Mouse (Mus musculus): ENCODE results near the gene Matn1. TPM values are rescaled to one million over a fixed set of nuclear protein-coding genes. Genes with fewer than 3 reads are reported as not detected.

The Matn1 gene
- polyA plus RNA-seq, 1 experiment from 2014 or later: 0.23 TPM

DNA sequence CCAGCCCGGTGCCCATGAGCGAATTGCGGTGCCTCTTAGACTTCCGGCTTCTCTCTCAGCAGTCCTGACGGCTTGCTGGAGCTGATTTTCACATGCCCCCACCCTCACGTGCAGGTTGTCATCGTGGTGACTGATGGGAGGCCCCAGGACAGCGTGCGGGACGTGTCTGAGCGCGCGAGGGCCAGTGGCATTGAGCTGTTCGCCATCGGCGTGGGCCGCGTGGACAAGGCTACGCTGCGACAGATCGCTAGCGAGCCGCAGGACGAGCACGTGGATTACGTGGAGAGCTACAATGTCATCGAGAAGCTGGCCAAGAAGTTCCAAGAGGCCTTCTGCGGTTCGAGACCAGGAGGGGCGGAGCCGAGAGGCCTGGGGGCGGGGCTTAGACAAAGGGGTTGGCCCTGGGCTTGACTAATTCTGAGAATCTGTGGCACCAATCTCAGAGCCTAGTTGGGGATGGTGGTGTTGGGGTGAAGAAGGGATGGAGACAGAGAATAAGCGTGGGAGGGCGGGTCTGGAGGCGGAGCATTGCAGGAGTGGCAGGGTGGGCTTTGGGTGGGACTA lies 5.7 kb downstream of the Matn1 start:
- no peak overlapping the region for H3K27ac ChIP-seq (replicated peaks)
- H3K9me3 ChIP-seq (replicated peaks): no peaks in the 10 kb centered on the region
- H3K4me1 ChIP-seq (replicated peaks): no peaks in the 10 kb centered on the region
- ATAC-seq (ENCODE audit: insufficient read depth): no peak
- no peak overlapping the region for H3K4me3 ChIP-seq (replicated peaks)
- 72% methylated on average over 35 of the region's 35 CpGs for WGBS (ENCODE audit: insufficient replicate concordance)
- no peak overlapping the region for H3K9ac ChIP-seq
- H3K27me3 ChIP-seq: peaks cover 10% of the 10 kb centered on the region; the same call in 1 of the 2 replicates
- no peak overlapping the region for H3K4me2 ChIP-seq
- no peaks in the 10 kb centered on the region for H3K36me3 ChIP-seq (replicated peaks)

GRCm38 (mm10) chr4:130952531-130952930 lies 8.3 kb downstream of the Matn1 start:
- Histone ChIP-seq H3K27me3 (peaks cover 5% of the 10 kb centered on the region; the same call in 1 of the 2 replicates), H3K9ac (no peak overlapping the region), H3K4me1 (replicated peaks) (no peaks in the 10 kb centered on the region), H3K4me3 (replicated peaks) (no peak overlapping the region), H3K9me3 (replicated peaks) (no peaks in the 10 kb centered on the region), H3K4me2 (no peak overlapping the region), H3K36me3 (replicated peaks) (no peaks in the 10 kb centered on the region), H3K27ac (replicated peaks) (no peak overlapping the region)
- 25% methylated on average over 17 of the region's 17 CpGs for WGBS (ENCODE audit: insufficient replicate concordance)
- ATAC-seq (ENCODE audit: insufficient read depth): no peak

DNA sequence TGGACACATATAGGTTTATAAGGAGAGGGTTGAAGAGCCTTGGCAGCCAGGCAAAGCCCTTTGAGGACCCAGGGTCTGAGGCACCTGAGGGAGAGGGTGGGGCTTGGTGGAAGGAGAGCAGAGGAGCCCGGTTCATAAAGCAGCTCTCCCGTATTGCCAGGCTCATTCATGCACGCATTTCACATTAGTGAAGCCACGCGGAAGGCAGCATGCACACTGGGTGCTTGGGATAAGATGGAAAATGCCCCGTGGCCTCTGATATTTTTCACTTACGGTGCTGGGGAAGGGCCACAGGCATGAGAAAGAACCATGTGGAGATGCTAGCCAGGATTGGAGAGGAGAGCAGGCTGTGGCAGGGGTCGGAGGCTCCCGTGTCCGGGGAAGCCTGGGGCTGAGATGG lies 13.0 kb downstream of the Matn1 start:
- no peaks in the 10 kb centered on the region for H3K9me3 ChIP-seq (replicated peaks)
- no peak overlapping the region for H3K4me2 ChIP-seq
- H3K27ac ChIP-seq (replicated peaks): no peak overlapping the region
- no peak overlapping the region for H3K4me3 ChIP-seq (replicated peaks)
- H3K27me3 ChIP-seq: peaks cover 5% of the 10 kb centered on the region; the same call in 1 of the 2 replicates
- no peaks in the 10 kb centered on the region for H3K4me1 ChIP-seq (replicated peaks)
- no peak overlapping the region for H3K9ac ChIP-seq
- WGBS (ENCODE audit: insufficient replicate concordance): 70% methylated on average over 10 of the region's 10 CpGs
- no peak for ATAC-seq (ENCODE audit: insufficient read depth)
- no peaks in the 10 kb centered on the region for H3K36me3 ChIP-seq (replicated peaks)

DNA sequence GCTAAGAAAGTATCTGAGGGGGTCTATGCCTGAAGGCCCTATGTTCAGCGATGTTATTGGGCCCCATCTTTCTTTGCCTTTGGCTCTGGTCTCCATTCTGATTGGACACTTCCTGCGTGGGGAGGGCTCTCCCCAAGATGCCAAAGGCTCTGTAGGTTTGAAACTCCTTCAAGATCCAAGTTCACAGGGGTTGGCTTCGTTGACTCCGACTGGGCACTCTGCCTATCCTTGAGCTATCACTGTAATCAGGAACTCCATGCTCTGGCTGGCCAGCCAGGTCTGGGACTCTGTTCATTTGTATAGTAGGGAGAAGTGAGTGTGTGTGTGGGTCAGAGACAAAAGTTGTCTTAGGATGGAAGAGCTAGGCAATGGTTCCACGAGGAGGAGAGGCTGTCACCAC lies 14.6 kb downstream of the Matn1 start:
- H3K4me2 ChIP-seq: no peak overlapping the region
- no peaks in the 10 kb centered on the region for H3K27me3 ChIP-seq
- H3K9me3 ChIP-seq (replicated peaks): no peaks in the 10 kb centered on the region
- no peaks in the 10 kb centered on the region for H3K4me1 ChIP-seq (replicated peaks)
- H3K9ac ChIP-seq: no peak overlapping the region
- H3K4me3 ChIP-seq (replicated peaks): no peak overlapping the region
- no peak for ATAC-seq (ENCODE audit: insufficient read depth)
- 50% methylated on average over 5 of the region's 5 CpGs for WGBS (ENCODE audit: insufficient replicate concordance)
- H3K36me3 ChIP-seq (replicated peaks): no peaks in the 10 kb centered on the region
- H3K27ac ChIP-seq (replicated peaks): no peak overlapping the region

DNA sequence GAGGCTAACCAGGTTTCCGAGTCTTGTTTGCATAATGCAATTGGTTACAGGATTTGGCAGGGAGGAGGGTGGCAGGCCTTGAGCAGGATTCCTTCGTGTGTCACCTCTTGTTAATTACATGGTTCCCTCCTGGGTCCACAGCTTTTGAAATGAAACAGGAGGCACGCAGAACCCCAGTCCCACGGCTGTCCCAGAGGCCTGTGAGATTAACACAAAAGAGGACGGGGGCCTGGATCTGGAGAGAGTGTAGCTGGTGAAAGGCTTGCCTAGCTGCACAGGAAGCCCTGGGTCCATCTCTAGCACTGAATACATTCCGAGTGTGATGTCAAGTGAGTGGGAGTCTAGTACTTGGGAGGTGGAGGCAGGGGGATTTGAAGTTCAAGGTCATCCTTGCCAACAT lies 15.5 kb downstream of the Matn1 start:
- H3K4me2 ChIP-seq: no peak overlapping the region
- no peaks in the 10 kb centered on the region for H3K4me1 ChIP-seq (replicated peaks)
- H3K9me3 ChIP-seq (replicated peaks): no peaks in the 10 kb centered on the region
- H3K4me3 ChIP-seq (replicated peaks): no peak overlapping the region
- H3K36me3 ChIP-seq (replicated peaks): no peaks in the 10 kb centered on the region
- no peak overlapping the region for H3K27ac ChIP-seq (replicated peaks)
- H3K27me3 ChIP-seq: no peaks in the 10 kb centered on the region
- ATAC-seq (ENCODE audit: insufficient read depth): no peak
- H3K9ac ChIP-seq: no peak overlapping the region
- WGBS (ENCODE audit: insufficient replicate concordance): 49% methylated on average over 6 of the region's 6 CpGs

- Histone ChIP-seq H3K4me1 (replicated peaks) (no peaks in the 10 kb centered on the region), H3K27ac (replicated peaks) (no peak overlapping the region), H3K4me2 (no peak overlapping the region), H3K27me3 (no peaks in the 10 kb centered on the region), H3K9me3 (replicated peaks) (no peaks in the 10 kb centered on the region), H3K36me3 (replicated peaks) (no peaks in the 10 kb centered on the region), H3K4me3 (replicated peaks) (no peak overlapping the region), H3K9ac (no peak overlapping the region)
- no peak for ATAC-seq (ENCODE audit: insufficient read depth)
- 19% methylated on average over 9 of the region's 9 CpGs for WGBS (ENCODE audit: insufficient replicate concordance)
Measured at GRCm38 (mm10) chr4:130960118-130960734, 16.0 kb downstream of the Matn1 start.

GRCm38 (mm10) chr4:130971278-130971677 lies 27.1 kb downstream of the Matn1 start:
- 60% methylated on average over 1 of the region's 1 CpGs for WGBS (ENCODE audit: insufficient replicate concordance)

GRCm38 (mm10) chr4:130972421-130972829 lies 28.2 kb downstream of the Matn1 start:
- no peaks in the 10 kb centered on the region for H3K4me1 ChIP-seq (replicated peaks)
- H3K36me3 ChIP-seq (replicated peaks): no peaks in the 10 kb centered on the region
- ATAC-seq (ENCODE audit: insufficient read depth): no peak
- 61% methylated on average over 5 of the region's 5 CpGs for WGBS (ENCODE audit: insufficient replicate concordance)
- H3K27me3 ChIP-seq: no peaks in the 10 kb centered on the region
- no peak overlapping the region for H3K4me2 ChIP-seq
- no peak overlapping the region for H3K27ac ChIP-seq (replicated peaks)
- H3K9me3 ChIP-seq (replicated peaks): no peaks in the 10 kb centered on the region
- H3K4me3 ChIP-seq (replicated peaks): no peak overlapping the region
- H3K9ac ChIP-seq: no peak overlapping the region

More at GRCm38 (mm10) chr4:130971278-130971677, 27.1 kb downstream of the Matn1 start:
- no peak for ATAC-seq (ENCODE audit: insufficient read depth)
- no peaks in the 10 kb centered on the region for H3K4me1 ChIP-seq (replicated peaks)
- no peaks in the 10 kb centered on the region for H3K27me3 ChIP-seq
- H3K4me2 ChIP-seq: no peak overlapping the region
- no peak overlapping the region for H3K9ac ChIP-seq
- no peak overlapping the region for H3K27ac ChIP-seq (replicated peaks)
- H3K9me3 ChIP-seq (replicated peaks): no peaks in the 10 kb centered on the region
- no peak overlapping the region for H3K4me3 ChIP-seq (replicated peaks)
- no peaks in the 10 kb centered on the region for H3K36me3 ChIP-seq (replicated peaks)

DNA sequence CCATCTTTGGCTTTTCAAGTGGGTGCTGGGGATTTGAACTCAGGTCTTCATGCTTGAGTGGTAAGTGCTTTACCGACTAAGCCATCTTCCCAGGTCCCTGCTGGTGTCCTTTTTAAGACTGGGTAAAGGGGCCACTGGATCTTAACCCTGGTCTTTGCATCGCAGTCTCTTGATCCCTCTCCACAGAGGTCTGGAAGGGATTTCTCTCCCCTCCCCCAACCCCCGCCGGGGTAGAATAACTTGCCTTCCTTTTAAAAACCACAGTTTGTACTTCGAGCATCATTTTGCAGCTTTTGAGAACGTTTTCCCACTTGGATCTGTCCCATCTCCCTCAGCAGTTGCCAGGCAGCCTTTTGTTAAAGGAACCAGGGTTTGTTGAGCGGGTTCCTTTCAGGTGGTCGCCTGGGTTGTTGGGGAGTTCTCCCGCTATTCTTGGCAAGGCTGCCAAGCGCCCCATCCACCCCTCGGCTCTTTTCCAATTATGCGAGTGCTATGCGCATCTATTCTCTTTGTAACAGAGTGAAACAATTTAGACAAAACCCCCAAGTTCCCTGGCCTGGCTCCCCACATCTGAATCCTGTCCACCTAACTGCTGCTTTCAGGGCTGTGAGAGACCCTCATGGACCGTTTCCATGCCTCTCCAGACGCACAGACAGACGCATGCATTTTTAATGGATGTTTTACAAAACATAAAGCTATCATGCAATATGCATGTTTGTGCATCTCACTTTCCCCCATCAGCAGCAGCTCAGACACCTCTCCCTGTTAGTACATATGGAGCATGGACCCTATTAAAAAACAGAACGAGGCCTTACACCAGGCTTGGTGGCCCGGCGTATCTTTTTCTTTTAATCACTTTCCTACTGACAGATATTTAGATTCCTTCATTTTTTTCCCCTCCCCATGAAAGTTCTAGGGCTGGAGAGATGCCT lies 29.4 kb downstream of the Matn1 start:
- ATAC-seq (ENCODE audit: insufficient read depth): no peak
- H3K4me2 ChIP-seq: no peak overlapping the region
- 68% methylated on average over 19 of the region's 19 CpGs for WGBS (ENCODE audit: insufficient replicate concordance)

DNA sequence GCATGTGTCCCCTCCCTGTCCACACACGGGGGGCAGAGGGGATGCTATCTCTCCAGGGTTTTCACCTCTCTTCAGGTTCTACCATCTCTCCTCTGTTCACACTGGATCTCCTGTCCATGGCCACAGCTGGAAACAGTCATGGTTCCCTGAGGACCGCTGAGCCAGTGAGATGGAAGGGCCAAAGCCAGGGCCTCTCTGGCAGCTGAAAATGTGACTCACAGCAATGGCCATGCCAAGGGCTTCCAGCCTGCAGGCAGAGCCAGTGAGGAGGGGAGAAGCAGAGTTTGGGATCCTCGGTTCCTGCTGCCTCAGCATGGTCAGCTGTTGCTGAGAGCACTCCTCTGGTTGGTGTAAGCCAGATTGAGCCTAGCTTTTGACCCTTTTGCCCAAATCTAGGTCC lies 34.8 kb downstream of the Matn1 start:
- Histone ChIP-seq H3K4me3 (replicated peaks) (no peak overlapping the region), H3K4me2 (no peak overlapping the region), H3K9ac (no peak overlapping the region), H3K27me3 (no peaks in the 10 kb centered on the region), H3K9me3 (replicated peaks) (no peaks in the 10 kb centered on the region), H3K27ac (replicated peaks) (no peak overlapping the region), H3K36me3 (replicated peaks) (no peaks in the 10 kb centered on the region), H3K4me1 (replicated peaks) (no peaks in the 10 kb centered on the region)
- WGBS (ENCODE audit: insufficient replicate concordance): 51% methylated on average over 3 of the region's 3 CpGs
- no peak for ATAC-seq (ENCODE audit: insufficient read depth)

More for the DNA sequence above, 29.4 kb downstream of the Matn1 start:
- no peaks in the 10 kb centered on the region for H3K27me3 ChIP-seq
- H3K36me3 ChIP-seq (replicated peaks): no peaks in the 10 kb centered on the region
- H3K4me3 ChIP-seq (replicated peaks): no peak overlapping the region
- no peak overlapping the region for H3K27ac ChIP-seq (replicated peaks)
- H3K9ac ChIP-seq: no peak overlapping the region
- no peaks in the 10 kb centered on the region for H3K4me1 ChIP-seq (replicated peaks)
- no peaks in the 10 kb centered on the region for H3K9me3 ChIP-seq (replicated peaks)

DNA sequence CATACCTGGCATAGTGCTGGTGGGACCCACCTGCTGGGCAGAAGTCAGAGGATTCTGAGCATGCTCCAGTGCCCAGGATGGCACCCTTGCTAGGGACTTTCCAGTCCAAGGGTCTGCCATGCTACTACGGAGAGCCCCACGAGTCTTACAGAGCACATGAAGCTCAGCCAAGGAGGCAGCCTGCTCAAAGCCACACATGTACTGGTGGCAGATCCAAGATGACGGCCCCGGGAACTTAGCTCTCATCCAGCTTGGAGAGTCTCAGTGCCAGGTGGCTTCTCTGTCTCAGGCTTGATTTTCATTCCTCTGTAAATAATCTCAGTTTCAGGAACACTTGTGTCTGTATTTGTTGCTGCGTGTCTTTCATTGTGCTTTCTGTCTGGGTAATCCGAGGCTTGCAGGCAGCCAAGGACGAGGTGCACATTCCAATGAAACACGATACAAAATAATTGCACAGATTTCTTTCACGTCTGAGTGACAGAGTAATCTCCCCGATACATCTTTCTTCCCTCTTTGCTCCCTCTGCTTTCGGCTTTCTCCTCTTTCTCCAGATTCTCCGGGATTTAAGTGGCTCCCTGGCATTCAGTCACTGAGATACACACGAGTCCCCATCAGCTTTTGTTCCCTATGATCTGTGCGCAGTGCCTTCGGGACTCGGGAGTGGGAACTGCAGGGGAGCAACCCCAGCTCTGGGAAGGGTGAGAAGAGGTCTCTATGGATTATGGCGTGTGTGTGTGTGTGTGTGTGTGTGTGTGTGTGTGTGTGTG lies 40.4 kb downstream of the Matn1 start:
- H3K27ac ChIP-seq (replicated peaks): no peak overlapping the region
- H3K36me3 ChIP-seq (replicated peaks): no peaks in the 10 kb centered on the region
- no peak overlapping the region for H3K4me3 ChIP-seq (replicated peaks)
- no peak overlapping the region for H3K4me2 ChIP-seq
- H3K27me3 ChIP-seq: no peaks in the 10 kb centered on the region
- H3K9ac ChIP-seq: no peak overlapping the region
- H3K9me3 ChIP-seq (replicated peaks): no peaks in the 10 kb centered on the region
- no peaks in the 10 kb centered on the region for H3K4me1 ChIP-seq (replicated peaks)
- ATAC-seq (ENCODE audit: insufficient read depth): no peak
- WGBS (ENCODE audit: insufficient replicate concordance): 60% methylated on average over 17 of the region's 17 CpGs

All from liver, embryonic 15.5 days (tissue).